Mouse (Mus musculus) limb, embryonic 12.5 days (tissue): ENCODE measurements around the gene Dcaf17. TPM values are rescaled to one million over a fixed set of nuclear protein-coding genes. Genes with fewer than 3 reads are reported as not detected.

Experiments
- polyA plus RNA-seq: library from polyadenylated mRNA; unstranded; fragments of >200 nt; fragmentation: Nextera tagmentation; extraction: Ambion mirVana; gene quantifications from 2 replicates; pipeline ENCODE4 v1.2.1, GENCODE M21; 2016

Gene Dcaf17
- polyA plus RNA-seq, 1 experiment from 2014 or later: 26.2 TPM

Other genes with a start within 250 kb of the Dcaf17 start
- gene Tlk1, start 229.6 kb upstream of the Dcaf17 start, polyA plus RNA-seq: 36.7 and 46.8 TPM in 2 replicates
- 18.1 and 18.7 TPM in 2 replicates for gene Mettl8, start 255 bp downstream of the Dcaf17 start, polyA plus RNA-seq
- gene Cybrd1, start 62.6 kb downstream of the Dcaf17 start, polyA plus RNA-seq: 2.8 and 3.5 TPM in 2 replicates
- 102 and 107 TPM in 2 replicates for gene Dync1i2, start 156.4 kb downstream of the Dcaf17 start, polyA plus RNA-seq